Mouse (Mus musculus) small intestine, adult 2 months (tissue): Measurements from ENCODE around the gene Rps18. TPM values are rescaled to one million over a fixed set of nuclear protein-coding genes. Genes with fewer than 3 reads are reported as not detected.
"Not testable (repeated sequence)": the region's sequence is repeated elsewhere in the genome, so short reads cannot be mapped to it uniquely, and the experiment has no call there.

ENCODE experiments used
- H3K27ac ChIP-seq: fragments of 200-500 bp; 2 replicates; pipeline ENCODE4 v1.5.1; 2012; ENCODE audit warnings: low read depth, low read length, control low read depth, inconsistent platforms; ENCODE audit not compliant: insufficient read depth
- H3K27me3 ChIP-seq: fragments of 200-500 bp; 2 replicates; pipeline ENCODE4 v1.6.1; 2012; ENCODE audit warnings: mild to moderate bottlenecking, moderate library complexity, low read length, inconsistent platforms; ENCODE audit not compliant: control insufficient read depth, insufficient read depth
- H3K36me3 ChIP-seq: fragments of 200-500 bp; 2 replicates; pipeline ENCODE4 v1.6.1; 2012; ENCODE audit warnings: mild to moderate bottlenecking, low read length, control low read depth, inconsistent platforms; ENCODE audit not compliant: control insufficient read depth, insufficient read depth
- H3K4me1 ChIP-seq: fragments of 200-500 bp; 2 replicates; pipeline ENCODE4 v1.6.1; 2012; ENCODE audit warnings: low read length, inconsistent platforms, mixed read lengths; ENCODE audit not compliant: control insufficient read depth, insufficient read depth, insufficient read length
- H3K4me3 ChIP-seq: fragments of 200-500 bp; 2 replicates; pipeline ENCODE4 v1.5.1; 2012; ENCODE audit warnings: low read depth, mild to moderate bottlenecking, control low read depth, inconsistent platforms, low read length, moderate library complexity
- CTCF ChIP-seq: fragments of 200-500 bp; IDR thresholded peaks from 2 replicates; pipeline ENCODE4 v1.5.1; 2012; ENCODE audit warnings: low read depth, mild to moderate bottlenecking, control low read depth, inconsistent platforms, low read length, moderate library complexity, mixed read lengths; ENCODE audit not compliant: insufficient replicate concordance, insufficient read length; ENCODE audit errors: extremely low read depth
- POLR2A ChIP-seq: fragments of 200-500 bp; IDR thresholded peaks from 2 replicates; pipeline ENCODE4 v1.6.1; 2012; ENCODE audit warnings: low read depth, mild to moderate bottlenecking, control low read depth, inconsistent platforms, low read length, moderate library complexity
- WGBS: fragments of 180-500 bp; shearing (Covaris S2); methylation state at CpG from one replicate; pipeline ENCODE4 v1.1.7; 2018; 5-methylcytosine and 5-hydroxymethylcytosine counted together
- polyA plus RNA-seq: library from polyadenylated mRNA; depleted of rRNA; stranded (reverse); fragments of >200 nt; gene quantifications from 2 replicates; pipeline ENCODE4 v1.2.3, GENCODE M21; 2012; rRNA removed

The Rps18 gene
- polyA plus RNA-seq, 1 experiment = 509 TPM

GRCm38 (mm10) chr17:33909077-33909868 is 46.5 kb downstream of the Rps18 start, which contains the start of gene Daxx:
Gene Daxx, plus strand, starts transcription at chr17:33909414.
- H3K4me1 ChIP-seq = peaks cover 8% of the 10 kb centered on the region
- peak within 1 kb of the TSS; percentile 97 for H3K27ac ChIP-seq
- H3K4me3 ChIP-seq = peak within 1 kb of the TSS; percentile 85
- H3K27me3 ChIP-seq = no peaks in the 10 kb centered on the region
- 1% methylated on average over 68 of the region's 68 CpGs for WGBS
- H3K36me3 ChIP-seq = peaks cover 29% of the 10 kb centered on the region
- TF ChIP-seq CTCF = no peak
- TF ChIP-seq POLR2A = peak; percentile 41; the same call in 1 of the 2 replicates

- H3K27ac ChIP-seq = peak overlapping the region; percentile 55
- under 1% methylated on average over 44 of the region's 44 CpGs for WGBS
- H3K36me3 ChIP-seq = peaks cover 22% of the 10 kb centered on the region
- H3K4me3 ChIP-seq = peak overlapping the region; percentile 61
- peaks cover 8% of the 10 kb centered on the region for H3K4me1 ChIP-seq
- no peaks in the 10 kb centered on the region for H3K27me3 ChIP-seq
- TF ChIP-seq CTCF (no peak), POLR2A (no peak)
Measured at GRCm38 (mm10) chr17:33908331-33909076, 47.3 kb downstream of the Rps18 start.

GRCm38 (mm10) chr17:33904835-33905234 is 51.0 kb downstream of the Rps18 start, which contains the start of gene Platr17:
Gene Platr17, plus strand, starts transcription at chr17:33905135.
- H3K36me3 ChIP-seq, H3K27me3 ChIP-seq, H3K4me1 ChIP-seq, H3K4me3 ChIP-seq, H3K27ac ChIP-seq: not testable (repeated sequence)
- WGBS = 50% methylated on average over 4 of the region's 4 CpGs

- H3K36me3 ChIP-seq, H3K27ac ChIP-seq, H3K4me1 ChIP-seq, H3K27me3 ChIP-seq, H3K4me3 ChIP-seq: not testable (repeated sequence)
- WGBS = 77% methylated on average over 6 of the region's 6 CpGs
Measured at GRCm38 (mm10) chr17:33903911-33904651, 51.7 kb downstream of the Rps18 start.

- TF ChIP-seq POLR2A (no peak), CTCF (no peak)
- WGBS = 72% methylated on average over 7 of the region's 7 CpGs
- no peaks in the 10 kb centered on the region for H3K27me3 ChIP-seq
- no peaks in the 10 kb centered on the region for H3K4me1 ChIP-seq
- no peak overlapping the region for H3K27ac ChIP-seq
- no peaks in the 10 kb centered on the region for H3K36me3 ChIP-seq
- H3K4me3 ChIP-seq = no peak overlapping the region
Measured at GRCm38 (mm10) chr17:33902491-33902890, 53.3 kb downstream of the Rps18 start.

- H3K27ac ChIP-seq = no peak overlapping the region
- H3K36me3 ChIP-seq = no peaks in the 10 kb centered on the region
- H3K27me3 ChIP-seq = no peaks in the 10 kb centered on the region
- H3K4me1 ChIP-seq = no peaks in the 10 kb centered on the region
- H3K4me3 ChIP-seq = no peak overlapping the region
- no peak for TF ChIP-seq CTCF
- no peak for TF ChIP-seq POLR2A
- 55% methylated on average over 4 of the region's 4 CpGs for WGBS
Measured at GRCm38 (mm10) chr17:33902079-33902478, 53.7 kb downstream of the Rps18 start.

Other genes starting within 250 kb of the Rps18 start
- 43.7 and 60.9 TPM in 2 replicates for gene March2, start 237.3 kb downstream of the Rps18 start, polyA plus RNA-seq
- 171 and 431 TPM in 2 replicates for gene Rab11b, start 195.5 kb downstream of the Rps18 start, polyA plus RNA-seq
- 14.7 and 57.3 TPM in 2 replicates for gene Angptl4, start 174.2 kb downstream of the Rps18 start, polyA plus RNA-seq
- gene Kank3, start 145.5 kb downstream of the Rps18 start, polyA plus RNA-seq = 20.6 and 21.1 TPM in 2 replicates
- gene Rps28, start 131.4 kb downstream of the Rps18 start, polyA plus RNA-seq = 296 and 444 TPM in 2 replicates
- gene Ndufa7, start 131.4 kb downstream of the Rps18 start, polyA plus RNA-seq = 337 and 417 TPM in 2 replicates
- gene Cd320, start 112.9 kb downstream of the Rps18 start, polyA plus RNA-seq = 14.9 and 22.1 TPM in 2 replicates
- gene Gm7029, start 82.2 kb downstream of the Rps18 start, polyA plus RNA-seq = not detected in 2 replicates
- 3.9 and 7.5 TPM in 2 replicates for gene Kifc1, start 65.3 kb downstream of the Rps18 start, polyA plus RNA-seq
- gene Platr17, start 50.9 kb downstream of the Rps18 start, polyA plus RNA-seq = not detected in 2 replicates
- 20.7 and 48.6 TPM in 2 replicates for gene Daxx, start 46.6 kb downstream of the Rps18 start, polyA plus RNA-seq
- gene Tapbp, start 40.1 kb downstream of the Rps18 start, polyA plus RNA-seq = 151 and 367 TPM in 2 replicates
- gene Zbtb22, start 40.1 kb downstream of the Rps18 start, polyA plus RNA-seq = 64.1 and 134 TPM in 2 replicates
- 45.3 and 60.7 TPM in 2 replicates for gene Rgl2, start 26.5 kb downstream of the Rps18 start, polyA plus RNA-seq
- 9.3 and 19.4 TPM in 2 replicates for gene Pfdn6, start 15.7 kb downstream of the Rps18 start, polyA plus RNA-seq
- 10.0 and 12.4 TPM in 2 replicates for gene Wdr46, start 15.3 kb downstream of the Rps18 start, polyA plus RNA-seq
- gene B3galt4, start 4.5 kb downstream of the Rps18 start, polyA plus RNA-seq = 14.8 and 24.6 TPM in 2 replicates
- gene Vps52, start 189 bp downstream of the Rps18 start, polyA plus RNA-seq = 28.4 and 52.3 TPM in 2 replicates
- 2,533 and 6,705 TPM in 2 replicates for gene H2-K1, start 44.3 kb upstream of the Rps18 start, polyA plus RNA-seq
- gene Ring1, start 68.7 kb upstream of the Rps18 start, polyA plus RNA-seq = 15.5 and 29.9 TPM in 2 replicates
- 52.4 and 75.8 TPM in 2 replicates for gene H2-Ke6, start 72.1 kb upstream of the Rps18 start, polyA plus RNA-seq
- gene Slc39a7, start 75.7 kb upstream of the Rps18 start, polyA plus RNA-seq = 81.5 and 119 TPM in 2 replicates
- gene Rxrb, start 75.8 kb upstream of the Rps18 start, polyA plus RNA-seq = 26.3 and 64.2 TPM in 2 replicates
- gene Col11a2, start 83.4 kb upstream of the Rps18 start, polyA plus RNA-seq = 0.90 and 2.4 TPM in 2 replicates
- gene H2-Oa, start 136.3 kb upstream of the Rps18 start, polyA plus RNA-seq = 7.2 and 16.6 TPM in 2 replicates
- 35.4 and 169 TPM in 2 replicates for gene H2-DMa, start 163.5 kb upstream of the Rps18 start, polyA plus RNA-seq
- gene Brd2, start 166.6 kb upstream of the Rps18 start, polyA plus RNA-seq = 41.2 and 73.1 TPM in 2 replicates
- gene H2-DMb2, start 187.3 kb upstream of the Rps18 start, polyA plus RNA-seq = 12.7 and 25.4 TPM in 2 replicates
- 39.0 and 281 TPM in 2 replicates for gene H2-DMb1, start 197.1 kb upstream of the Rps18 start, polyA plus RNA-seq
- gene Tap1, start 231.6 kb upstream of the Rps18 start, polyA plus RNA-seq = 35.1 and 100 TPM in 2 replicates
- gene Psmb9, start 231.8 kb upstream of the Rps18 start, polyA plus RNA-seq = 112 and 204 TPM in 2 replicates
- 135 and 293 TPM in 2 replicates for gene Psmb8, start 241.7 kb upstream of the Rps18 start, polyA plus RNA-seq
- gene Tap2, start 247.5 kb upstream of the Rps18 start, polyA plus RNA-seq = 30.4 and 66.1 TPM in 2 replicates